Mouse (Mus musculus): Measurements from ENCODE around the gene Ctrl. TPM values are rescaled to one million over a fixed set of nuclear protein-coding genes. Genes with fewer than 3 reads are reported as not detected.

Ctrl gene
- total RNA-seq, 2 experiments from 2014 or later: 0.66 to 0.76 TPM

Small RNAs within 50 kb of the gene (microRNA-seq; reads per million reads assigned to microRNA genes)
- gene Mir7074: not detected

Other genes with a start within 250 kb of the Ctrl start
- 1 to 10 TPM; 1.2 to 1.4 TPM for gene Carmil2, start 247.6 kb downstream of the Ctrl start, total RNA-seq (2021)
- 10 to 100 TPM; 24.9 to 26.3 TPM for gene Acd, start 232.8 kb downstream of the Ctrl start, total RNA-seq (2021)
- 10 to 100 TPM; 10.7 to 14.0 TPM for gene Pard6a, start 232.7 kb downstream of the Ctrl start, total RNA-seq (2021)
- gene 4933405L10Rik, start 226.2 kb downstream of the Ctrl start, total RNA-seq (2021): not detected
- gene Enkd1, start 225.7 kb downstream of the Ctrl start, total RNA-seq (2021): 1 to 10 TPM; 4.5 to 4.9 TPM
- gene Gfod2, start 175.2 kb downstream of the Ctrl start, total RNA-seq (2021): 10 to 100 TPM in 1 of 2 experiments, 1 to 10 TPM in 1; 9.7 to 10.3 TPM
- gene Ranbp10, start 106.5 kb downstream of the Ctrl start, total RNA-seq (2021): 10 to 100 TPM; 23.7 to 24.0 TPM
- gene Tsnaxip1, start 106.1 kb downstream of the Ctrl start, total RNA-seq (2021): not detected
- gene Cenpt, start 80.6 kb downstream of the Ctrl start, total RNA-seq (2021): 1 to 10 TPM; 4.3 to 9.6 TPM
- gene Thap11, start 78.7 kb downstream of the Ctrl start, total RNA-seq (2021): 10 to 100 TPM; 40.0 to 41.1 TPM
- 10 to 100 TPM; 43.2 to 43.8 TPM for gene Nutf2, start 73.3 kb downstream of the Ctrl start, total RNA-seq (2021)
- gene Edc4, start 53.0 kb downstream of the Ctrl start, total RNA-seq (2021): 10 to 100 TPM; 31.6 to 38.2 TPM
- 1 to 10 TPM in 1 of 2 experiments, under 1 TPM in 1; 0.59 to 1.7 TPM for gene Nrn1l, start 40.3 kb downstream of the Ctrl start, total RNA-seq (2021)
- gene Pskh1, start 33.4 kb downstream of the Ctrl start, total RNA-seq (2021): 10 to 100 TPM; 29.0 to 33.1 TPM
- gene Psmb10, start 4.6 kb upstream of the Ctrl start, total RNA-seq (2021): 10 to 100 TPM; 68.1 to 87.1 TPM
- 1 to 10 TPM; 1.3 to 1.9 TPM for gene Lcat, start 9.5 kb upstream of the Ctrl start, total RNA-seq (2021)
- gene Slc12a4, start 32.2 kb upstream of the Ctrl start, total RNA-seq (2021): 10 to 100 TPM; 43.9 to 58.9 TPM
- not detected for gene Dpep3, start 45.6 kb upstream of the Ctrl start, total RNA-seq (2021)
- 10 to 100 TPM; 16.0 to 19.3 TPM for gene Dus2, start 57.5 kb upstream of the Ctrl start, total RNA-seq (2021)
- under 1 TPM in 1 of 2 experiments, not detected in 1; 0.30 TPM for gene Dpep2nb, start 72.1 kb upstream of the Ctrl start, total RNA-seq (2021)
- 10 to 100 TPM; 15.5 to 16.9 TPM for gene Ddx28, start 78.0 kb upstream of the Ctrl start, total RNA-seq (2021)
- gene Nfatc3, start 125.0 kb upstream of the Ctrl start, total RNA-seq (2021): 10 to 100 TPM; 37.3 to 48.0 TPM
- 1 to 10 TPM; 1.1 to 3.5 TPM for gene Esrp2, start 203.1 kb upstream of the Ctrl start, total RNA-seq (2021)
- 10 to 100 TPM; 17.4 to 29.6 TPM for gene Pla2g15, start 216.5 kb upstream of the Ctrl start, total RNA-seq (2021)
- 10 to 100 TPM; 28.4 to 33.1 TPM for gene Slc7a6, start 235.0 kb upstream of the Ctrl start, total RNA-seq (2021)